Mouse (Mus musculus) 3T3-L1 (cell line): ENCODE data around the gene Caln1.

Experiments used
- DNase-seq: peaks from one replicate; pipeline ENCODE4 v3.0.0-alpha.2; 2015; ENCODE audit warnings: low read depth, low spot score

The Caln1 gene

DNA sequence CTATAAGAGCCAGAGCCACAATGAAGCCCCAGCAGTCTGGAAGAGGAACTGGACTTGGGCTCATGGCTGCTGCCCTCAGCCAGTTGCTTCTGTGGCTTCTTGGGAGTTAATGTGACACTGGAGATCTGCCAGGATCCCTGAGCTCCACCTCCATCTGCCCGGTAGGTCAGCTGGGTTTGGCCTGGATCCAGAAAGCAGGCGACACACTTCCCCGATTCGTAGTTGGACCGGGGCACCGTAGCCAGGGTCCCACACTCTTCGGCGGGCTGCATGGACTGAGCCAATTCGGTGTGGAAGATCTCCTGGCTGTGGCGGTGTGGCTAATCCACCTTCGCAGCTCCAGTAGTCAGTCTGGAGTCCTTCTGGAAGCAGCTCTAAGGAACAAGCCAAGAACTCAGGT is at the start of gene Caln1:
Gene Caln1, plus strand, starts transcription at position 219 of the 400 bp plus-strand sequence.
- no peak for DNase-seq

DNA sequence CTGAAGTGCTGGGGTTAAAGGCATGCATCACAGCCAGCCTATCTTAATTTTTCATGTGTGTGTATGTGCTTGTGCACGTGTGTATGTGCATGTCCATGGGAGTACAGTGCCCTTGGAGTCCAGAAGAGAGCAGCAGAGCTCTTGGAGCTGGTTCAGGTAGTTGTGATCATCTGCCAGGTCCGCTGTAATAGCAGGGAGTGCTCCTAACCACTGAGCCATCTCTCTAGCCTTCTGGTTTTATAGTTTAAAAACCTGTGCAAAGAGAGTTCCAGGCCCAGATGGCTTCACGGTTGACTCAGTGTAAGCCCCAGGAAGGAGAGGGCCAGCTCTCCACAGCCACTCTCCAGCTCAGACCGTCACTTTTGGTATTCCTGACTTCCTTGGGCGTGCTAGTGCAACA is 49.5 kb upstream of the Caln1 start:
- DNase-seq, result no peak

DNA sequence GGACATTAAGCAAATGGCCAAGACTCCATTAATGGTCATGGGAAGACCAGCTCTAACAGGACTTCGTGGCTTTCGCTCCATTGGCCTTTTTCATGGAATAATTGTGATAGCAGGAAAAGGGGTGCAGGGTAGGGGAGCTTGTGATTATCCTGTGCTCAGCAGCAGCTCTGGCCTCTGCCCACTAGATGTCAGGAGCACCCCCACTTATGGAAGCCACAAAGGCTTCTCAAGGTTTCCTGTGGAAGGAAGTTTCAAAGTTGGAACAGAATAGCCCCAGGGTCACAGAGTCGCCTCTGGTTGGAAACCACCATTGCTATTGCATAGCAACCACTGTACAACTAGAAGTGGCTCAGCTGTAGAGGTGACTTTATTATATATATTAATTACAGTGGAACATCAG is 48.8 kb upstream of the Caln1 start:
- DNase-seq, result peak; percentile 55

DNA sequence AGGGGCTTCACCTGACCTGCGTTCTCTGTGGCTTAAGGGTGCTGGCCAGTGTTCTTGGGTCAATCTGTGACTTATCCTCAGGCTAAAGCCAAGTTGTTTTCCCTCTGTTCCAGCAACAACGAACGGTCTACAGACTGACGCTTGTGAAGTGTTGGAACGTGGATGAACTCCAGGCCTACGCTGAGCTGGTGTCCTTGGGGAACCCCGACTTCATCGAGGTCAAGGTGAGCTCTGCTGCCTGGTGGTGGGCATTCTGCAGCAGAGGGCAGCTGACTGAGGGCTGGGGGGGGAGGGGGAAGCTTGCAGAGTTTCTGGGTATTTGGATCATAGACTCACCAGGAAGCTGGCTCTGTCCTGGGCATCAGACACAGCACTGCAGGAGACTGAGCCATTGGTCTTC is 43.8 kb upstream of the Caln1 start:
- DNase-seq, result no peak

DNA sequence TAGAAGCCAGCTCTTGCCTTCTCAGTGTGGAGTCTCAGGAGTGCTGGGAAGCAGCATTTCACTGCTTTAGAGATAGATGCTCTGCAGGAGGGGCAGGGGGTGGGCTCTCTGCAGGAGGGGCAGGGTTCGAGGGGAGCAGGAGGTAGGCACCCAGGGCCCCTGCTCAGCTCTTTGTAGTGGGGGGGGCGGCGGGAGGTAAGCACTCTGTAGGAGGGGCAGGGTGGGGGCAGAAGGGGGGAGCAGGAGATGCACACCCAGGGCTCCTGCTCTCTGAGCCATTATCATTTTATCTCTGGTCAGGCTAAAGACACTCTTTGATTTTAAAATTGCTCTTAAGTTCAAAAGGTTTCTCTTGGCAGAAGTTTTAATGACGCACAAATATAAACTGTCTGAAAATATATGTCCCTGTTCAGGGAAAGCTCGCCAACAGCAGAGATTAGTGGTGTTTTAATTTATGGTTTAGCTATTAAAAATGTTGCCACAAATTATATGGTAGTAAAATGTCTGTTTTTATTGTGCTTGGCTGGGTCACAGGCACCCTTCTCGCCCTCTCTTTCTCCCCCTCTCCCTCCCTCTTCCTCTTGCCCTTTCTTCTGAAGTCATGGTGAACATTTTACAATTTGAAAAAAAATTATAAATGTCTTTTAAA is 41.5 kb upstream of the Caln1 start:
- DNase-seq, result no peak

DNA sequence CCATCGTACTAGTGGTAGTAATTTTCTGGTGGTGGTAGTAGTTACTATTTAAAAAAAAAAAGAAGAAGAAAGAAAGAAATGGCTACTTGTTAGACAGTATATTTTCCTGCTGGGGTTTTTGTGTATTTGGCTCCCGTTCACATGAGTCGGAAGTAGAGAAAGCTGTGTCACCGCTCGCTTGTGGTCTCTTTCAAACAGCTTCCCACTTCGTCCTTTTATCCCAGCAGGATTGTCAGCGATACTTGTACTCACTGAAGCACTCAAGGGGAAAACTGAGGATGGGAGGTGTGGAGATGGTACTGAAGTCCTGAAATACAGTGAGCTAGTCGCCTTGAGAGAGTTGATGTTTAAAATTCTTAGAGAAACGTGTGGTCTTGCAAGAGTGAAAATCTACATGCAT is 40.9 kb upstream of the Caln1 start:
- DNase-seq, result no peak

DNA sequence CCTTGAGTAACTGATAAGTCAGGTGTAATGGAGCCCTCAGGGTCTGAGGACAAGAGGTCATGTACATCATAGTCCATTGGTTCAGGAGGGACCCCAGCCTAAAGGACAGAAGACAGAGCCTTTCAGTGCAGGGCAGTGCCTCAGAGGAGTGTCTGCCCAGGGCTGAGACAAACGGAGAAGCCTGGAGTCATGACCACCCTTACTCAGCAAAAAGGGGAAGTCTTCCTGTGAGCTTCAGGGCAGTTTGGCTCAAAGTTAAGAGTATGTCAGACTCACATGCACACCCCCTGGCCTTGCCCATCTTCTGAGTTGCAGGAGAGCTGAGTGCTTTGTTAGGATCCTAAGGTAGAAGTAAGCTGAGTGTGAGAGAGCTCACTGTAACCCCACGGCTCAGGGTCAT is 39.4 kb upstream of the Caln1 start:
- DNase-seq, result no peak

DNA sequence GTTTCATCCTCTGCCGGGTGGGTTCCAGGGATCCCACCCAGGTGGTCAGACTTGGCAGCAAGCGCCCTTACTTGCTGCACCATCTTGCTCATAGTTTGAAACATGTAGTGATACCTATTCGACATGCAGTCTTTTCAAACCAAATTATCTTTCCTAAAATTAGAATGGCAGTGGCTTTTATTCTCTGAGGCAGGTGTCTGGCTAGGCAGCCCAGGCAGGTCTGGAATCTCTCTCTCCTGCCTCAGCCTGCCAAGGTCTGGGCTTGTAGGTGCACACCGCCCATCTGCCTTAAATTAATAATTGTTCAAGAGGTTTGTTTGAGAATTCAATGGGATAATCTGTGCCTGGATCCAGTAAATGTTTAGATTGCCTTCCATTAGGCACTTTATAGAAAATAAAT is 38.5 kb upstream of the Caln1 start:
- DNase-seq, result no peak

DNA sequence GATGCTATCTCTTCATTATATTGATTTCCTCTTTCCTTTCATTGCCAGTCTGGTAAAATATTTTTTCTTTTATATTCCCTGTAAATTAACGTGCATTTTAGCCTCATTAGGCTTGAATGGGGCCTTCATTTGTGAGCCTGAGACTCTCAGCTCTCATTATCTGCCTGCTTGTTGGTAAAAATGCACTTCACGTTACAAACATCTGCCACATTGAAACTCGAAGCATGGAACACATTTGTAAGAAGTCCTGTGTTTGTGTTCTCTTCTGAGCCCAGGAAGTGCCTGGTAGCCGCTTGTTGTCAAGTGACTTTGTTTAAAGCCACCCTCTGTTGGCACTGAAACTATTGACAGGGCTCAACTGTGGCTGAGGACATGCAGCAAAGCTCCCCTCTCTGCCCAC is 38.0 kb upstream of the Caln1 start:
- DNase-seq, result no peak

DNA sequence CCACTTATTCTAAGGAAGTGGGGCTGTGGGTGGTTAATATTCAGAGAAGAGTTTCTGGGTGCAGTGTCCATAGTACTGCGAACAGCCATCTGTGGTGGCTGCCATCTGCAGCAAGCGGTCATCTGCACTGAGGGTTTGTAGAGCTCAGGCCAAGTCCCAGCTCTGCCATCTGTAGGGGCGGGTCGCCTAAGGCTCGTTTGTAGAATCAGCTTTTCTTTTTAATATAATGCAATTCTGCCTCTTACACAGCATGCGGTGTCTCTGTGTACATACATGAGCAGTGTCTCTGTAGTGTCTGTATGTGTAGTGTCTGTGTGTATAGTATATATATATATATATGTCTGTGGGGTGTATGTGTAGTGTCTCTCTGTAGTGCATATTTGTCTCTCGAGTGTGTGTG is 35.7 kb upstream of the Caln1 start:
- DNase-seq, result no peak

DNA sequence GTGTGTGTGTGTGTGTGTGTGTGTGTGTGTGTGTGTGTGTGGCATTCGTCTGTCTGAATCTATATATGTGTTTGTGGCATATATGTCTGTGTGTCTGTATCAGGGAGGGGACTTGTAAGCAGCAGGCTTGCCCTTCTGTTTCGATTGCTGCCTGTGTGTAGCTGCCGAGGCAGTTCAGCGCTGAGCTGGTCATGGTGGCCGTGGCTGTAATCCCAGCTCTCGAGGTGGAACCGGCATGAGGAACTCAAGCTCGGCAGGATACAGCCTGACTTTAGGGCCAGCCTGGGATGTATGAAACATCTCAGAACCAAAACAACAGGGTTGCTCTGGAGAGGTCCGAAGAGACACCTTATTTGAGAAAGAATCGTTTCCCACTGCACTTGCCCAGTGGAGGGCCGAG is 35.3 kb upstream of the Caln1 start:
- DNase-seq, result no peak

DNA sequence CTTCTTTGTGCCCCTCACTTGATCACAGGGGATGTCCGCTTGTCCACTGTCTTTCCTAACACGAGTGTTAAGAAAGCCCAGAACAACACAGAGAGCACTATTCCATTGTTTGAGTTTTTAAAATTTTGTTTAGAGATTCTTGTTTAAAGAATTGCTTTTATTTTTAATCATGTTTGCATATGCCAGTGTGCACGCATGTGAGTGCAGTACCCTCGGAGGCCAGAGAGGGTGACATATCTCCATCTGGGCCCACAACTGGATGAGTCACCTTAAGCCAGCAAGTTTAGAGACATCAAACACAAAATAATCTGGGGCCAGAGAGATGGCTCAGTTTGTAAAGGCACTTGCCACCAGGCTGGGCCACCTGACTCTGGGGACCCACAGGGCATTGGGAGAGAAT is 33.8 kb upstream of the Caln1 start:
- peak; percentile 37 for DNase-seq

DNA sequence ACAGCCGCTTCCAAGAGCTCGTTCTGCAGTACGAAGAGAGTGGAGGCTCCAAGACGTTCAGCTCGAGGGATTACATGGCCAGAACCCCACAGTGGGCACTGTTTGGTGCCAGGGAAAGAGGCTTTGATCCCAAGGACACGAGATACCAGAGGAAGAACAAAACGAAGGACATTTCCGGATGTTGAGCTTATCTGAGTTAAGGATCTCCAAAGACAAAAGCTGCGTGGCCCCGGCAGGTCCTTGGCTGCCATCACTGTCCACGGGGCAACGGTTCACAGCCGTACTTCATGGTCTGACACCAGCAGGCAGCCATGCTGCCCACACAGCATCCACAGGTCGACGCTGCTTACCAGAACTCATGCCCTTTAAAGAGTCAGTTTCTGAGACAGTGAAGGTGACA is 28.6 kb upstream of the Caln1 start:
- DNase-seq, result no peak

DNA sequence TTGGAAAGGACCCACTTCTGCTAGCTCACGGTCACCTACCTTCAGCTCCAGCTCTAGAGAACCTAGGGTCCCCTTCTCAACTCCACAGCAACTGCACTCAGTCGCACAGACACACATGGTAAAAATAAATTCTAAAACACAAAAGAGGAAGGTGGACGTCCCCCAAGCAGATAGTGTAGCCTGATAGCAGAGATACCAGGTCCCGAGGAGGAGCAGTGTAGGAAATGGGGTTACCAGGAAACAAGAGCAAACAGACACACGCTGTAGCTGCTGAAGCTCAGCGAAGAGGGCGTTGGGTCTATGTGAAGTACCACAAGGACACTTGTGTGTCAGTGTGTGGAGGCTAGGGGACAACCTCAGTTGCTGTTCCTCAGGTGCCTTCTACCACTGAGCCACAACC is 24.3 kb upstream of the Caln1 start:
- no peak for DNase-seq

DNA sequence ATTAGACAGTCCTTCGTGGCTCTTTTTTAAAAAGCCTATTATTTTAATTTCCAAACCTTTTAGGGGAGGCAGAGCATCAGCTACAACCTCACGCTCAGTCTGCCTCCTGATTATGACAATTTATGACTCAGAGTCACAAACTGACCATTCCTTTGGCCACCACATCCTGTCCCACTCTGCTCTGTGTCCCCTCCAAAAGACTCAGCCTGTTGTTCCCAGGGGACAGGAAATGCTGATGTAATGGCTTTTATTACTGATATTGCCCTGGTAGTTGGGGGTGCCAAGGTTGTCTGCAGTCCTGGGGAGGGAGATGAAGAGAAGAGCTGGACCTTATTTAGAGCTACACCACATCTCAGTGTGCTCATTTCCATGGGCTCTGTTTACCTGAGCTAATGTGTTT is 23.4 kb upstream of the Caln1 start:
- DNase-seq, result peak; percentile 43

DNA sequence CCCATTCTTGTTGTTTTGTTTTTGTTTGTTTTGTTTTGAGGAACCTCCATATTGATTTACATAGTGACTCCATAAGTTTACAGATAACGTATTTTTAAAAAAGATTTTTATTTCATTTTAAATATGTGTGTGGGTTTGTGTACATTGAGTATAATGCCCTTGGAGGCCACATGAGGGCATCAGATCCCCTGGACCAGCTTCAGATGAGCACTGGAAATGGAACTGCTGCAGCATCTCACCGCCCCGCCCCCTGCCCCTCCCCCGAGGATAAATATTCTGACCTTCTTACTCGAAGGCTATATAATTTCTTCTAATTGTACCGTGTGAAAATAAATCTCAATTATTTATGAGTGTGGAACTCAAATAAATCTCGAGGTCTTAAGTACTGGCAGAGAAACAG is 14.0 kb upstream of the Caln1 start:
- DNase-seq, result peak; percentile 12

DNA sequence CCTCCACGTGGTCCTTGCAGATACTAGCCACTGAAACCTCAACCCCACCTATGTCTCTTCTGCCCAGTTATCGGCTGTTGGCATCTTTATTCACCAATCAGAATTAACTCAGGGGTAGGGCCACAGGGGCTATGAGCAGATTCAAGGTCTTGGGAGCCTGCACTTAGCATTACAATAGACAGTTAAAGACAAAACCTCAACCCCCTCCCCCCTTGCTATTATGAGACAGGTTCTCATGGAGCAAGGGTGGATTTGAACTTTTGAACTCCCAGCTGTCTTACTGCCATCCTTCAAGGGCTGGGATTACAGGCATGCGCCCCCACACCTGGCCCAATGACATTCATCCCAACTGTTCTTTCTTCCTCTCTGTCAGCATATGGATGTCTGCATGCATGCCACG is 6.1 kb upstream of the Caln1 start:
- DNase-seq, result no peak

DNA sequence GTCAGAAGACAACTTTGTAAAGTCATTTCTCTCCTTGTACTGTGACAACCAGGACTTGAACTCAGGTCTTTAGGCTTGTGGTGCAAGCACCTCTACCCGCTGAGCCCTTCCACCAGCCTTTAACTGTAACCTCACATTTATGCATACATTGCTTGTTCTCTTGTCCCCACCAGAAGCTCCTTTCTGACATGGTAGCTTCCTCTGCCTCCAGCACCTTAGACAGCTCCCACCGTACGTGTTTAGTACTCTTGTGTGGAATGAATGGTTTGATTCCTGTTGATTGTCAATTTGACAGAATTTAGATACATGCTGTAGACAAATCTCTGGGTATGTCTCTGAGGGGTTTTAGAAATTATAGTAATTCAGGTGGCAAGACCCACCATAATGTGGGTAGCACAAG is 5.5 kb upstream of the Caln1 start:
- DNase-seq, result peak; percentile 30

DNA sequence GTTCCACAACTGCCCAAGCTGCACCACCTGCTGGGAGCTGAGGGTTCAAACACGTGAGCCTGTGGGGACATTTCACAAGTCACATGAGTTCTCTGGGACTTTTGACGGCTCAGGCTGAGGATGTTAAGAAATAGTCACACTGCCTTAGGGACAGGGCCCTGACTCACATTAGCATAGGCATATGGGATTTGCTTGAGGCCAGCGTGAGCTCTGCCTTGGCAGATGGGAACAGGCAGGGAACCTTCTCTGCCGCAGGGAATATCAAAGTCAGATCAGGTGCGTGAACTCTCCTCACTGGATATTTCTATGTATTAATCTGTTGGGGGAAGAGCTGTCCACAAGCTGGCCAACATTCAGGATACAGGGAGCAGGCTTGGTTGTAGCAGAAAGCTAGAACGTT is 1.0 kb upstream of the Caln1 start:
- DNase-seq, result no peak

DNA sequence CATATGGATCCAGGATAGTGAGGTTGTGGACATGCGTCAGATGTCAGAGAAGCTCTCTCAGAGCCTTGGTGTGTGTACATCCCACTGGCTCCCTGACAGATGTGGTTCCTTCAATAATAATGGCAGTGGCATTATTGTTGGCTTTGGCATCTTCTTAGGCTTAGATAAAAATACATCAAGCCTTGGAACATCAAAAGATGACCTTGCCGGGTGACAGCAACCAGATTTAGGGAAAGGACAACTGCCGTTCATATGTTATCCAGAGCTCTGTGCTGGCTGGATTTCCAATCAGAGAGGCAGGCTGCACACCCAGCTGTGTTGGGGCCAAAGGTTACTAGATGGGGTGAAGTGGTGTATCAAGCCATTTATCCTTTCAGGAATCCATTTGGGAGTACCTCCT is 6.2 kb downstream of the Caln1 start:
- no peak for DNase-seq

DNA sequence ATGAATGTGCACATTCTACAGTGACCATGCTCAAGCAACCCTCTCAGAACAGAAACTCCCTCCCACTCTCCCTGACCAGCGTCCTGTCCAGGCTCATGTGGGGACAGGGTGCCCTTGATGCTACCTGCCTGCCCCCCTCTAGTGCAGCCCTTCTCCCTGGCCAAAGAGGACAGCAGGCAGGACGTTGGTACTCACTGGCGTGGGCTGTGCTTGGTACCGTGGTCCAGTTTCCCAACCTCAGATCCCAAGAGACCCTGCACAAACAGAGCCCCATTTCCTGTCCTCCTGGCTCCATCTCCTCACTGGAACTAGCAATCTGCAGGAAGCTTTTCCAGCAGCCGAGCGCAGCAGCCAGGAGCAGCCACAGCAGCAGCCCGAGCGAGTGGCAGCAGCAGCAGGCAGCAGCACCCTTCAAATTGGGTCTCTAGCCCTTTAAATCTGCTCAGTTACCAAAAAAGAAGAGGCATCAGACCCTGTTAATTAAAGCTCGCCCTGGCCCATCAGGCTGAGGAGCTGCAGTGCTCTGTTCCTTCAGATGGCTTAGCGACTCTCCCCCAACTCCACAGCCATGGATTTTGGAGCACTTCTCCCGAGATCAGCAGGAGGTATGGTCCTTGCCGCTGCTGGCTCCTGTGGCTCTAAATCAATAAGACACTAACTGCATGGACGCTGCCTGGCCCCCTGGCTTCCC is 15.1 kb downstream of the Caln1 start, which contains the start of gene A330070K13Rik:
Gene A330070K13Rik, minus strand, starts transcription at position 410 of the 691 bp plus-strand sequence.
- DNase-seq, result no peak

DNA sequence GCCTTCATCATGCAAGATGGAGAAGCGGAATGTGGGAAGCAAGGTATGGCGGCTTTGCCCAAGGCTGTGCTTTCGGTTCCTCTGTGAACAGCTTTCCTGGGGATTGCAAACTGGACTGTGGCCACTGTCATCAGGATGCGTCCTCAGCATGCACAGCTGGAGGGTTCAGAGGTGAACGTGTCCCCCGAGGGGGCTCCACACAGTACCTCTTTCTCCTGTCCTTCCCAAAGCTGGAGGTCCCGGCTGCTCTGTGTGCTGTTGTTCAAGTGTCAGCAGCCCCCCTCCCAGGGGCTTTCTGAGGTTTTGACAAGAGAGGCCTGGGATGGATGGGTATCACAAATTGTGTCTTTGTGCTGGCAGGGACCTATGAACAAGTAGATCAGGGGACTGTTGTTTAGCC is 17.2 kb downstream of the Caln1 start:
- no peak for DNase-seq

DNA sequence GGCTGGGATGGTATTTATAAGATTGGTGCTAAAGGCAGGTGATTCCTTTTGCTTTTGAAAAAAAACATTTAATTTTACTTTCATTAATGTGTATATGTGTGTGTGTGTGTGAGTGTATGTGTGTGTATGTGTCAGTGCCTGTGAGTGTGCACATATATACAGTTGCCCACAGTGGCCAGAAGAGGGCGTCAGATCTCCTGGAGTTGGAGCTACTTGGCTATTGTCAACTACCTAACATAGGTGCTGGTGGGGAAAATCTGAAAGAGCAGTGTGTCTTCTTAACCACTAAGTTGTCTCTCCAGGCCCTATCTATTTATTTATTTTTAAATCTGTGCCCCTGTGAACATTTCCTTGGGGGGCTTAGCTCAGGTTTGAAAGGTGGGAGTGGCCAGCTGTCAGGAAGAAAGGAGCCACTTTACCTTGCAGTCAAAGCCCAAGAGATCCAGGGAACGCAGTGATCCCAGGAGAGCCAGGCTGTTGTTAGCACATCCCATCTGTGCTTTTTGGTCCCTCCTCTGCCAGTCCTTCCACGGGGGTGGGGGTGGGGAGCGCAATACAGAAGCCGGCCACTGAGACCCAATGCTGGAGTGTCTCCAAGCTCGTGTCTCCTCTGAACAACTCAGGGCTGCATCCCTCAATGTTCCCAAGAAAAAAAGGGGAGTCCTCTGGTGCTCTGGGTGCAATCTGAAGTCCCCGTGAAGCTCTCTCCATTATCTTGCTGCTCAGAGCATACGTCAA is 24.5 kb downstream of the Caln1 start:
- DNase-seq, result no peak
